Mouse (Mus musculus) cerebellum, adult 9-10 months (tissue): ENCODE results near the gene Oxct1.

Source experiments
- DNase-seq: peaks from one replicate; pipeline ENCODE4 v3.0.0; 2022

The Oxct1 gene

GRCm38 (mm10) chr15:4033168-4034004 lies 7.2 kb downstream of the Oxct1 start:
- DNase-seq: no peak

GRCm38 (mm10) chr15:4042423-4042822 lies 16.2 kb downstream of the Oxct1 start:
- DNase-seq: no peak

- DNase-seq: no peak
Observed at GRCm38 (mm10) chr15:4043032-4043471, 16.9 kb downstream of the Oxct1 start.

- DNase-seq: peak; percentile 71
Observed at GRCm38 (mm10) chr15:4056627-4057026, 30.4 kb downstream of the Oxct1 start.

GRCm38 (mm10) chr15:4063574-4063973 lies 37.4 kb downstream of the Oxct1 start:
- DNase-seq: no peak

GRCm38 (mm10) chr15:4064013-4064412 lies 37.8 kb downstream of the Oxct1 start:
- no peak for DNase-seq

GRCm38 (mm10) chr15:4064694-4065093 lies 38.5 kb downstream of the Oxct1 start:
- no peak for DNase-seq

- DNase-seq: peak; percentile 70
Observed at GRCm38 (mm10) chr15:4067273-4067990, 41.2 kb downstream of the Oxct1 start.

- no peak for DNase-seq
Observed at GRCm38 (mm10) chr15:4077978-4078377, 51.8 kb downstream of the Oxct1 start.

- DNase-seq: no peak
Observed at GRCm38 (mm10) chr15:4078785-4079184, 52.6 kb downstream of the Oxct1 start.

GRCm38 (mm10) chr15:4079425-4080189 lies 53.4 kb downstream of the Oxct1 start:
- DNase-seq: no peak

GRCm38 (mm10) chr15:4085600-4086384 lies 59.6 kb downstream of the Oxct1 start:
- no peak for DNase-seq

- DNase-seq: no peak
Observed at GRCm38 (mm10) chr15:4087446-4087845, 61.3 kb downstream of the Oxct1 start.

- no peak for DNase-seq
Observed at GRCm38 (mm10) chr15:4087914-4088313, 61.7 kb downstream of the Oxct1 start.

- no peak for DNase-seq
Observed at GRCm38 (mm10) chr15:4090601-4091000, 64.4 kb downstream of the Oxct1 start.

- DNase-seq: no peak
Observed at GRCm38 (mm10) chr15:4092586-4092985, 66.4 kb downstream of the Oxct1 start.

GRCm38 (mm10) chr15:4100341-4100921 lies 74.2 kb downstream of the Oxct1 start:
- DNase-seq: no peak

GRCm38 (mm10) chr15:4101025-4101424 lies 74.8 kb downstream of the Oxct1 start:
- DNase-seq: no peak

- DNase-seq: no peak
Observed at GRCm38 (mm10) chr15:4104319-4104718, 78.1 kb downstream of the Oxct1 start.

GRCm38 (mm10) chr15:4105498-4105897 lies 79.3 kb downstream of the Oxct1 start:
- no peak for DNase-seq

GRCm38 (mm10) chr15:4119962-4120361 lies 93.8 kb downstream of the Oxct1 start:
- no peak for DNase-seq

GRCm38 (mm10) chr15:4124648-4125047 lies 98.5 kb downstream of the Oxct1 start:
- no peak for DNase-seq
